Mouse (Mus musculus) ES-Bruce4 (cell line): ENCODE measurements around the gene Mxd3.

Experiments used
- CTCF ChIP-seq: IDR thresholded peaks from one replicate; pipeline ENCODE4 v1.8.1; 2011; ENCODE audit warnings: low read depth, low read length
- POLR2A ChIP-seq: IDR thresholded peaks from one replicate; pipeline ENCODE4 v1.8.1; 2011; ENCODE audit warnings: low read length; ENCODE audit not compliant: insufficient read depth

DNA sequence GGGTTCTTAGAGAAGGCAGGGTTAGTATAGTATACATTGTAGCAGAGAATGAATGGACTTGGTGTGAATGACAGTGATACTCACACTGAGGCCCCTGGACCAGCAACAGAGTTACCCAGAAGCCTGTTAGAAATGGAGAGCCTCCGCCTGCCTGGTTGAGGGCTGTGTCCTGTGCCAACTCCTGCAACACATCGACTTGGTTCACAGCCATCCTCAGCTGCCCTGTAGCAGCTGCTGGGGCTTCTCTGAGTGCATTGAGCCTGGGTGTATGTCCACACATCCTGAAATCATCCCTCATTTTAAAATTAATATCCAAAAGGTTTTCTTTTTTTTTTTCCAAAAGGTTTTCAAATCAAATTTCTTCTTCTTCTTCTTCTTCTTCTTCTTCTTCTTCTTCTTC, 46.3 kb upstream of the Mxd3 start:
- no peak for TF ChIP-seq CTCF
- TF ChIP-seq POLR2A: no peak
